Mouse (Mus musculus) hindbrain, embryonic 14.5 days (tissue): ENCODE measurements around the gene Grpel1. TPM values are rescaled to one million over a fixed set of nuclear protein-coding genes. Genes with fewer than 3 reads are reported as not detected.
A peak's percentile ranks its signal among the peaks of the same experiment; 100 is the strongest.

Source experiments
- ATAC-seq: fragments of 200-750 bp; cut with Nextera tagmentation; 2 replicates; pipeline ENCODE4 v1.8.0; 2017; ENCODE audit warnings: moderate number of reproducible peaks, mild to moderate bottlenecking, moderate TSS enrichment, moderate library complexity; ENCODE audit not compliant: low FRiP score
- DNase-seq: peaks from one replicate; pipeline ENCODE4 v3.0.0-alpha.2; 2015; ENCODE audit warnings: low spot score
- H3K27ac ChIP-seq: fragments of 300-500 bp; sonication (generic); 2 replicates; pipeline ENCODE4 v1.5.1; 2014; ENCODE audit warnings: mild to moderate bottlenecking, moderate library complexity
- H3K27me3 ChIP-seq: fragments of 300-500 bp; sonication (generic); 2 replicates; pipeline ENCODE4 v1.6.1; 2014; ENCODE audit warnings: mild to moderate bottlenecking, low read length, mixed read lengths; ENCODE audit not compliant: control insufficient read depth, insufficient read depth
- H3K36me3 ChIP-seq: fragments of 300-500 bp; sonication (generic); replicated peaks from 2 replicates; pipeline ENCODE4 v1.6.1; 2014; ENCODE audit not compliant: control insufficient read depth, insufficient read depth
- H3K4me1 ChIP-seq: fragments of 300-500 bp; sonication (generic); replicated peaks from 2 replicates; pipeline ENCODE4 v1.6.1; 2014; ENCODE audit warnings: antibody characterized with exemption, low read length, mixed read lengths; ENCODE audit not compliant: control insufficient read depth, insufficient read depth
- H3K4me2 ChIP-seq: fragments of 300-500 bp; sonication (generic); replicated peaks from 2 replicates; pipeline ENCODE4 v1.6.1; 2014; ENCODE audit warnings: mild to moderate bottlenecking, moderate library complexity
- H3K4me3 ChIP-seq: fragments of 300-500 bp; sonication (generic); replicated peaks from 2 replicates; pipeline ENCODE4 v1.5.1; 2014; ENCODE audit warnings: mild to moderate bottlenecking, low read length
- H3K9ac ChIP-seq: fragments of 300-500 bp; sonication (generic); 2 replicates; pipeline ENCODE4 v1.6.1; 2014
- H3K9me3 ChIP-seq: fragments of 300-500 bp; sonication (generic); 2 replicates; pipeline ENCODE4 v1.6.1; 2016; ENCODE audit warnings: low read length; ENCODE audit not compliant: control insufficient read depth
- WGBS: fragments of 180-500 bp; shearing (Covaris S2); extraction: QIAGEN DNeasy Blood & Tissue Kit; methylation state at CpG from one replicate; pipeline ENCODE4 v1.1.7; 2014; 5-methylcytosine and 5-hydroxymethylcytosine counted together
- polyA plus RNA-seq: library from polyadenylated mRNA; unstranded; fragments of >200 nt; fragmentation: Nextera tagmentation; extraction: Ambion mirVana; gene quantifications from 2 replicates; pipeline ENCODE4 v1.2.1, GENCODE M21; 2014

Gene Grpel1
- polyA plus RNA-seq, 1 experiment from 2014 or later: 46.0 TPM

DNA sequence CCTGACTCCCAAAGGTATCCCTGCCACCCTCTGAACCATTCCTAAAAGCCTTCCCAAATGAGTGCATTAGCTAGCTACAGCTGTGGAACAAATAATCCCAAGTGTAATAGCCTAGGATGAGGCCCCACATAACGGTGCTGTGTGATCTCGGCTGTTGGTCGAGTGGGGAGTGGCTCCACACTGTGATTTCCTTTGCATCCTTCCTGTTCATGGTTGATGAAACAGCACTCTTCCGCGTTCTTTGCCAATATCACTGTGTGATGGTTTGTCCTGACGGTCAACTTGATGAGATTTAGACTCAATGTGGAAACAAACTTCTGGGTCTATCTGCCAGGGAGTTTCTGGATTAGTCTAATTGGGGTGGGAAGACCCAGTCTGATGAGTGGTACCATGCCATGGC, 12.0 kb upstream of the Grpel1 start:
- Histone ChIP-seq H3K4me2 (no peak overlapping the region), H3K36me3 (no peaks in the 10 kb centered on the region), H3K27me3 (no peaks in the 10 kb centered on the region), H3K4me3 (no peak overlapping the region), H3K4me1 (no peaks in the 10 kb centered on the region), H3K9me3 (no peaks in the 10 kb centered on the region), H3K27ac (no peak overlapping the region), H3K9ac (no peak overlapping the region)
- whole genome bisulfite sequencing: 88% methylated on average over 6 of the region's 6 CpGs
- DNase-seq (no peak), ATAC-seq (no peak)

DNA sequence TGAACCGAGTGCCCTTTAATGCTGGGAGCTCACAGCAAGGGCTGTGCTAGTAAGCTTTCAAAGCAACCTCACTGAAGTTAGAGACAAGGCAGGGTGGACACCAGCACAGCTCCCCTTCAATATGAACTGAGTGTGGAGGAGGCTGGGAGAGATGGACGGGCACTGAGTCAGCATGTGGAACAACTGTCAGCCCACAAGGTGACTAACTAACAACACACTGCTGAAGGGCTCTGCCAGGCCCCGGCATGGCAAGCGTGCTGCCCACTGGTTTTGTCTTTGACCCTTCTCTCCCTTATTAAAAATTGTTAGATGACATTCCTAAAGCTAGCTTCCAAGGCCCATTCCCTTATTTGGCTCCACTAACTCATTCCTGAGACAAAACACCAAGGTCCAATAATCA, 7.1 kb upstream of the Grpel1 start:
- H3K4me1 ChIP-seq: no peaks in the 10 kb centered on the region
- H3K36me3 ChIP-seq: no peaks in the 10 kb centered on the region
- WGBS: 85% methylated on average over 4 of the region's 4 CpGs
- H3K9me3 ChIP-seq: no peaks in the 10 kb centered on the region
- no peak overlapping the region for H3K4me3 ChIP-seq
- no peak overlapping the region for H3K27ac ChIP-seq
- H3K9ac ChIP-seq: no peak overlapping the region
- DNase-seq (no peak), ATAC-seq (no peak)
- H3K27me3 ChIP-seq: no peaks in the 10 kb centered on the region
- no peak overlapping the region for H3K4me2 ChIP-seq

DNA sequence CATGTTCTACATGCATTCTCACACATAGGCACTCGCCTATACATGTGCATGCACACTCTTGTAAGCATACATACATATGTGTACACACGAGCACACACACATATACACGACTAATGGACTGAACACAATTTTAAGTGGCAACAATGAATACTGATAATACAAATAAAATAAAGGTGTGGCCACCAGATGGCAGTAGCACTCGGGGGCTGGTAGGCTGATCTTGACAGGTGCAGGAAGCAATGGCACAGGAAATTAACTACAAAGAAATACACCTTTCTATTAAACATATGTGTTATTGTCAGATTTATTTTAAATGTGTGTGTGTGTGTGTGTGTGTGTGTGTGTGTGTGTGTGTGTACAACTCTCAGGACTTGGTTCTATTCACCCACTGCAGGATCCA, 5.9 kb upstream of the Grpel1 start:
- Histone ChIP-seq H3K9me3 (no peaks in the 10 kb centered on the region), H3K4me3 (no peak overlapping the region), H3K27me3 (no peaks in the 10 kb centered on the region), H3K4me1 (peaks cover under 1% of the 10 kb centered on the region; the same call in 1 of the 2 replicates), H3K27ac (no peak overlapping the region), H3K9ac (no peak overlapping the region), H3K36me3 (no peaks in the 10 kb centered on the region), H3K4me2 (no peak overlapping the region)
- DNase-seq (peak; percentile 61), ATAC-seq (no peak)
- 20% methylated on average over 4 of the region's 4 CpGs for WGBS

DNA sequence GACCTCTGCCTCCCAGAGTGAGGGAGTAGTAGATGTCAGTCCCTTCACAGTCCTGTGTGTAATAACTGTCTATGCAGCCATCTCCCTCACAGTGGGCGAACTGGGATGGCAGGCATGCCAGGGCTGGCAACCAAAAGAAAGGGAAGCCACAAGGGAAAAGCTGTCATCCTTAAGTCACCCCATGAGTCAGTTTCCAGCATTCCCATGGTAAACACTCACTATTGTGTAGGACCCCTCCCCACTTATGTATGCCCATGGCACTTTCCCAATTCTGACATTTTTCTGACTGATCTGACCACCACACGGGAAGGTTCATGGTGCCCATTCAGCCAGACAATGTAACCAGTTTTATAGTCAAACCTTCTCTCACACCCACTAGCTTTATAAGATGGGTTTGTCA, 4.1 kb upstream of the Grpel1 start:
- Histone ChIP-seq H3K4me1 (peaks cover 9% of the 10 kb centered on the region), H3K27ac (no peak overlapping the region), H3K4me3 (no peak overlapping the region), H3K9ac (no peak overlapping the region), H3K36me3 (no peaks in the 10 kb centered on the region), H3K27me3 (no peaks in the 10 kb centered on the region), H3K9me3 (no peaks in the 10 kb centered on the region), H3K4me2 (no peak overlapping the region)
- ATAC-seq (no peak), DNase-seq (no peak)
- 89% methylated on average over 2 of the region's 2 CpGs for WGBS

DNA sequence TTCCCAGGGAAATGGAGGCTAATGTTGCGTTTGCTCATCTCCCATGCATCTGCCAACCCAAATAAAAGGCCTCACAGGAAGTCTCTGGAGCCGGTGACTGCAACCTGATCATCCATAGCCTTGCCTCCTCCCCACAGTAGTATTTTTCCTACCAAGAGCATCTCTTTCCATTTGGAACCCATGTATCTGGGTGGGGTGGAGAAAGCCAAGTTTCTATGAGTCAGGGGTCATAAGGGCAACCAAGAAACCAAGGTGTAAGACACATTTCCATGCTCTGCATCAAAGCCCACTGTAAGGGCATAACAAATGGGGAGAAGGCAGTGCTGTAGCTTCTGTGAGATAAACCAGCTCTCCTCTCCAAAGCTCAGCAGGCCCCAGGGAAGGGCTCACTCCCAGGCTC, 3.6 kb upstream of the Grpel1 start:
- DNase-seq: no peak
- ATAC-seq: no peak
- Histone ChIP-seq H3K9ac (no peak overlapping the region), H3K9me3 (no peaks in the 10 kb centered on the region), H3K27ac (no peak overlapping the region), H3K27me3 (no peaks in the 10 kb centered on the region), H3K4me3 (no peak overlapping the region), H3K4me1 (peaks cover 14% of the 10 kb centered on the region), H3K36me3 (no peaks in the 10 kb centered on the region), H3K4me2 (no peak overlapping the region)
- WGBS: 75% methylated on average over 2 of the region's 2 CpGs

DNA sequence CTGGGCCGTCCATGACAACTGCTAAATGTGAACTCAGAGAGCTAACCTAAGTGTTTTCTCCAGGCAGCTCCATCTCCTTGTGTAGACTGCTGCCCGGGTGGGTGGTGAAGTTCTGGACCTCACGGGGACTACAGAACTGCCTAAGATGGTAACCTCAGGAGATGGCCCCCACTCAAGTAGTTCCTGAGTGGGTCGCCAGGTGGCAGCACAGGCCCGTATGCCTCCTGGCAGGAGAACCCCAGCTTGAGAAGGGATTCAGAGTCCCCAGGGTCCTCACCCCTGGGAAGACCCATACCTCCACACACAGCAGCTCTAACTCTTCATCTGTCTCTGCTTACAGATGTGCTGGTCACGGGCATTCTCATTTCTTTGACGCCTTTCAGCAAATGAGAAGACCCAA, 2.0 kb upstream of the Grpel1 start:
- Histone ChIP-seq H3K9ac (no peak overlapping the region), H3K4me1 (peaks cover 17% of the 10 kb centered on the region), H3K4me3 (no peak overlapping the region), H3K27ac (no peak overlapping the region), H3K4me2 (no peak overlapping the region), H3K27me3 (no peaks in the 10 kb centered on the region), H3K36me3 (no peaks in the 10 kb centered on the region), H3K9me3 (no peaks in the 10 kb centered on the region)
- peak; percentile 66 for DNase-seq
- 19% methylated on average over 7 of the region's 7 CpGs for WGBS
- no peak for ATAC-seq

DNA sequence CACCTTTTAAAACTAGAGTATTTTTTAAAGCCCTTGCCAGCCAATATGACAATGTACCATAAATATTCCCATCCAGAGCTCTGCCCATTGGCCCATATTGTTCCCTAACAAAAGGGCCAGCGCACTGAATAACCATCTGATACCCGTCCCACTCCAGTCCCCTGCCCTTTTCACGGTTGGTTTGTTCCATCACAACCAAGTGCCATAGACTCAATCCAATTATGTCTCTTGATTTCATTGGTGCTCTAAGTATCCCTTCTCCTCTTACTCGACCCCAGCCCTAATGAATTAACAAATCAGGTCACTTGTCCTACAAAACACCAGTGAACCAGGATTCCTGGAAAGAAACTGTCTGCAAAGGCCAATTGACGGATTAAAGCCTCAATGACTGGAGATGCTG, 1.4 kb upstream of the Grpel1 start:
- Histone ChIP-seq H3K27ac (no peak overlapping the region), H3K27me3 (no peaks in the 10 kb centered on the region), H3K9me3 (no peaks in the 10 kb centered on the region), H3K9ac (no peak overlapping the region), H3K4me3 (no peak overlapping the region), H3K4me2 (no peak overlapping the region), H3K36me3 (peaks cover under 1% of the 10 kb centered on the region; the same call in 1 of the 2 replicates), H3K4me1 (peaks cover 17% of the 10 kb centered on the region)
- 26% methylated on average over 5 of the region's 5 CpGs for WGBS
- no peak for DNase-seq
- no peak for ATAC-seq

DNA sequence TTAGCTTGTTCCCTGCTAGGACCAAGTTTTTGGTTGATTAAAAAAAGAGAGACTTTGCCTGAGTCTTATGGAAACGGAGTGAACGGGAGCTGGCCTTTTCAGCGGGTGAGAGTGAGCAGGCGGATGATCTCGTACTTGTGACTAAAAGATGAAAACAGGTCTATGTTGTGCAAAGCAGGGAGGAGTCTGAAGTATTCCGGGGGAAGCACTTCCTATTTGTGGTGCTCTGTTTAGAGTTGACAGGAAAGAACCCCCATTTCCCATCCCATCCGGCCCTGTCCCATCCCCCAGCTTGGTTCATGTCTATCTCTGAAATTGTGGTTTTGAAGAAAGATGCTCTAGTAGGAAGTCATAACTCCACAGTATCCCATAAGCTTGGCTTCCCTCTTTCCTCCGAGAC, 1.1 kb downstream of the Grpel1 start:
- Histone ChIP-seq H3K27me3 (no peaks in the 10 kb centered on the region), H3K4me3 (peak overlapping the region; percentile 70), H3K9ac (peak overlapping the region; percentile 76), H3K4me1 (peaks cover 17% of the 10 kb centered on the region), H3K27ac (no peak overlapping the region), H3K9me3 (no peaks in the 10 kb centered on the region), H3K36me3 (peaks cover 26% of the 10 kb centered on the region), H3K4me2 (peak overlapping the region; percentile 98)
- WGBS: 32% methylated on average over 8 of the region's 8 CpGs
- no peak for ATAC-seq
- DNase-seq: no peak

DNA sequence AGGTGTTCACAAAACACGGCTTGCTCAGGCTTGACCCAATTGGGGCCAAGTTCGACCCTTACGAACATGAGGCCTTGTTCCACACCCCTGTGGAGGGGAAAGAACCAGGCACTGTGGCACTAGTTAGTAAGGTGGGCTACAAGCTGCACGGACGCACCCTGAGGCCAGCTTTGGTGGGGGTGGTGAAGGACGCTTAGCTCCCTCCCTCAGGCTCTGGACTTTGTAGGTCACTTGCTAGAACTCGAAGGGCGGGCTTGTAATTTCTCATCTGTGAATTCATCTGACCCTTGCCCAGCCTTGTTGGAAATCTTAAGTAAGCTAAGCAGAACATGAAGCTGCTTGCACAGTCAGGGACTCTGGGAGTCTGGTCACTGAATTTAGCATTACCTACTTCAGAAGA, 6.4 kb downstream of the Grpel1 start:
- H3K4me3 ChIP-seq: no peak overlapping the region
- H3K9me3 ChIP-seq: no peaks in the 10 kb centered on the region
- DNase-seq (no peak), ATAC-seq (no peak)
- H3K36me3 ChIP-seq: peaks cover 74% of the 10 kb centered on the region
- no peak overlapping the region for H3K4me2 ChIP-seq
- 95% methylated on average over 8 of the region's 8 CpGs for WGBS
- H3K9ac ChIP-seq: no peak overlapping the region
- 0 out of 2 replicates have a peak, but pooled peaks cover 2% of the 10 kb centered on the region for H3K4me1 ChIP-seq
- no peak overlapping the region for H3K27ac ChIP-seq
- H3K27me3 ChIP-seq: no peaks in the 10 kb centered on the region

DNA sequence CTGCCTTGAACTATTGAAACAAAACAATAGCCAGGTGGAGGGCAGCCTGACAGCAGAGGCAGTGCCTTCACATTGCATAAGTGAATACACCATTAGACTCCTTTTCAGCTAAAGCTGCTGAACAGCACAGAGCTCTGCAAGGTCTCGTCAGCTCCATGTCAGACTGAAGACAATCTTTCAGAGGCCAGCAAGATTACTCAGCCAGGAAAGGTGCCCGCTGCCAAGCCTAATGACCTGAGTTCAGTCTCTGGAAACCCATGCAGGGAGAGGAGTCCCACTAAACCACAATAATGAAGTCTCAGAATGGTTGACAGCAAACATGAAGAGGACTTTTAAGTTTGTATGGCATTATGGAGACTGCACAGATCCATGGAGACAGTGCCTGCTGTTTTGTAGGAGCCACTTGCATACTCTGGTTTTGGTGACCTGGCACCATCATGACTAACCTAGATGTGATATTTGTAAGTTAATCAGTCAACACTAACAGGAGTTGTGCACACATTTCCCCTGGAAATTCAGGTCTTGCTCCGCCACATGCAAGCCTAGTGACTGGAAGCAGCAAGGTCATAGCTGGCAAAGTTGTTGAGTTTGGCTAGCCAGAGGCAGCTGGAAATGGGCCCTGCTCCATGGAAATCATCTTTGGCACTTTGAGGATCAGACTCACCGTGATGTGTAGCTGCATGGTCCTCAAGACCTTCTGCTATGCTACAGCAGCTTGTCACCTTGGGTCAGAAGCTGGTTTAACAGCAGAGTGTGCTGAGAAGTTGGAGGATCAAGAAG, 8.3 kb downstream of the Grpel1 start:
- Histone ChIP-seq H3K27me3 (no peaks in the 10 kb centered on the region), H3K27ac (no peak overlapping the region), H3K36me3 (peaks cover 80% of the 10 kb centered on the region), H3K9ac (no peak overlapping the region), H3K4me2 (no peak overlapping the region), H3K4me3 (no peak overlapping the region), H3K9me3 (no peaks in the 10 kb centered on the region), H3K4me1 (no peaks in the 10 kb centered on the region)
- WGBS: 88% methylated on average over 4 of the region's 4 CpGs
- ATAC-seq: no peak
- no peak for DNase-seq
